Mouse (Mus musculus) kidney, adult 9 months (tissue): Measurements from ENCODE around the gene Fbxo31.
A peak's percentile ranks its signal among the peaks of the same experiment; 100 is the strongest.

Experiments used
- DNase-seq: peaks from one replicate; pipeline ENCODE4 v3.0.0; 2022

Gene Fbxo31

GRCm38 (mm10) chr8:121550056-121550455 is 28.6 kb downstream of the Fbxo31 start:
- no peak for DNase-seq

GRCm38 (mm10) chr8:121547132-121547531 is 31.5 kb downstream of the Fbxo31 start:
- peak; percentile 79 for DNase-seq

GRCm38 (mm10) chr8:121544936-121545335 is 33.7 kb downstream of the Fbxo31 start:
- no peak for DNase-seq

- no peak for DNase-seq
Measured at GRCm38 (mm10) chr8:121544276-121544785, 34.3 kb downstream of the Fbxo31 start, which contains the start of gene 1700018B08Rik. 1700018B08Rik (minus strand) TSS chr8:121544320.

GRCm38 (mm10) chr8:121542901-121543300 is 35.7 kb downstream of the Fbxo31 start:
- DNase-seq: no peak

- DNase-seq: no peak
Measured at GRCm38 (mm10) chr8:121541862-121542261, 36.7 kb downstream of the Fbxo31 start.

GRCm38 (mm10) chr8:121532381-121532780 is 46.2 kb downstream of the Fbxo31 start:
- DNase-seq: peak; percentile 30

- DNase-seq: no peak
Measured at GRCm38 (mm10) chr8:121530639-121531038, 48.0 kb downstream of the Fbxo31 start.

GRCm38 (mm10) chr8:121528790-121529189 is 49.8 kb downstream of the Fbxo31 start:
- peak; percentile 17 for DNase-seq

GRCm38 (mm10) chr8:121527751-121528150 is 50.9 kb downstream of the Fbxo31 start:
- no peak for DNase-seq

GRCm38 (mm10) chr8:121526811-121527550 is 51.6 kb downstream of the Fbxo31 start:
- DNase-seq: no peak

- peak; percentile 18 for DNase-seq
Measured at GRCm38 (mm10) chr8:121525111-121525818, 53.3 kb downstream of the Fbxo31 start.

- DNase-seq: peak; percentile 83
Measured at GRCm38 (mm10) chr8:121513429-121513828, 65.2 kb downstream of the Fbxo31 start.

GRCm38 (mm10) chr8:121511751-121512150 is 66.9 kb downstream of the Fbxo31 start:
- DNase-seq: no peak
